Mouse (Mus musculus) midbrain, postnatal 0 days (tissue): ENCODE measurements around the gene Fbxo44. TPM values are rescaled to one million over a fixed set of nuclear protein-coding genes. Genes with fewer than 3 reads are reported as not detected.

Source experiments
- ATAC-seq: fragments of 200-750 bp; cut with Nextera tagmentation; 2 replicates; pipeline ENCODE4 v1.8.0; 2017; ENCODE audit warnings: moderate number of reproducible peaks, mild to moderate bottlenecking, moderate TSS enrichment, moderate library complexity; ENCODE audit not compliant: low FRiP score
- DNase-seq: peaks from one replicate; pipeline ENCODE4 v3.0.0-alpha.2; 2015; ENCODE audit warnings: low spot score
- H3K27ac ChIP-seq: fragments of 300-500 bp; sonication (generic); 2 replicates; pipeline ENCODE4 v1.5.1; 2014; ENCODE audit warnings: low read depth, mild to moderate bottlenecking, low read length, mixed read lengths
- H3K27me3 ChIP-seq: fragments of 300-500 bp; sonication (generic); 2 replicates; pipeline ENCODE4 v1.6.1; 2014; ENCODE audit warnings: low read length, control low read depth, mixed read lengths; ENCODE audit not compliant: insufficient read depth
- H3K36me3 ChIP-seq: fragments of 300-500 bp; sonication (generic); 2 replicates; pipeline ENCODE4 v1.6.1; 2014; ENCODE audit warnings: low read length, control low read depth, mixed read lengths; ENCODE audit not compliant: insufficient read depth
- H3K4me1 ChIP-seq: fragments of 300-500 bp; sonication (generic); 2 replicates; pipeline ENCODE4 v1.6.1; 2014; ENCODE audit warnings: mild to moderate bottlenecking, control low read depth, antibody characterized with exemption, low read length, mixed read lengths; ENCODE audit not compliant: insufficient read depth
- H3K4me2 ChIP-seq: fragments of 300-500 bp; sonication (generic); 2 replicates; pipeline ENCODE4 v1.6.1; 2014; ENCODE audit warnings: low read depth, mild to moderate bottlenecking, low read length, mixed read lengths; ENCODE audit not compliant: poor library complexity, severe bottlenecking
- H3K4me3 ChIP-seq: fragments of 300-500 bp; sonication (generic); 2 replicates; pipeline ENCODE4 v1.5.1; 2014; ENCODE audit warnings: low read depth, mild to moderate bottlenecking, low read length, moderate library complexity
- H3K9ac ChIP-seq: fragments of 300-500 bp; sonication (generic); replicated peaks from 2 replicates; pipeline ENCODE4 v1.6.1; 2014; ENCODE audit warnings: mild to moderate bottlenecking, low read length, moderate library complexity, mixed read lengths; ENCODE audit not compliant: poor library complexity, severe bottlenecking
- H3K9me3 ChIP-seq: fragments of 300-500 bp; sonication (generic); 2 replicates; pipeline ENCODE4 v1.6.1; 2016; ENCODE audit warnings: low read length, control low read depth
- CTCF ChIP-seq: IDR thresholded peaks from 2 replicates; pipeline ENCODE4 v1.5.1; 2016; ENCODE audit warnings: antibody characterized with exemption, mild to moderate bottlenecking
- WGBS: fragments of 180-500 bp; shearing (Covaris S2); extraction: QIAGEN DNeasy Blood & Tissue Kit; methylation state at CpG from one replicate; pipeline ENCODE4 v1.1.7; 2014; 5-methylcytosine and 5-hydroxymethylcytosine counted together
- polyA plus RNA-seq: library from polyadenylated mRNA; unstranded; fragments of >200 nt; fragmentation: Nextera tagmentation; extraction: Ambion mirVana; gene quantifications from 2 replicates; pipeline ENCODE4 v1.2.1, GENCODE M21; 2015
- total RNA-seq: library from RNA; depleted of rRNA; stranded (reverse); fragments of >200 nt; gene quantifications from 2 replicates; pipeline ENCODE4 v1.2.3, GENCODE M21; 2014

Fbxo44 gene
- total and polyA plus RNA-seq, 2 experiments from 2014 or later = 107 to 189 TPM

GRCm38 (mm10) chr4:148116657-148117056 is 43.6 kb downstream of the Fbxo44 start:
- 81% methylated on average over 4 of the region's 4 CpGs for WGBS
- Histone ChIP-seq H3K4me3 (no peak overlapping the region), H3K27ac (no peak overlapping the region), H3K9me3 (no peaks in the 10 kb centered on the region), H3K9ac (no peak overlapping the region), H3K4me2 (no peak overlapping the region), H3K27me3 (no peaks in the 10 kb centered on the region), H3K4me1 (peaks cover 4% of the 10 kb centered on the region; the same call in 1 of the 2 replicates), H3K36me3 (peaks cover 6% of the 10 kb centered on the region; the same call in 1 of the 2 replicates)
- DNase-seq = no peak
- peak; percentile 62 for TF ChIP-seq CTCF
- no peak for ATAC-seq

GRCm38 (mm10) chr4:148115467-148115866 is 44.8 kb downstream of the Fbxo44 start:
- WGBS = 5% methylated on average over 15 of the region's 15 CpGs
- no peaks in the 10 kb centered on the region for H3K9me3 ChIP-seq
- H3K27me3 ChIP-seq = no peaks in the 10 kb centered on the region
- DNase-seq (no peak), ATAC-seq (no peak; the same call in 1 of the 2 replicates)
- H3K4me1 ChIP-seq = peaks cover 4% of the 10 kb centered on the region; the same call in 1 of the 2 replicates
- no peak overlapping the region for H3K4me3 ChIP-seq
- peak overlapping the region; percentile 38; the same call in 1 of the 2 replicates for H3K27ac ChIP-seq
- H3K9ac ChIP-seq = no peak overlapping the region; the same call in 1 of the 2 replicates
- peaks cover 6% of the 10 kb centered on the region; the same call in 1 of the 2 replicates for H3K36me3 ChIP-seq
- peak; percentile 55 for TF ChIP-seq CTCF
- peak overlapping the region; percentile 32; the same call in 1 of the 2 replicates for H3K4me2 ChIP-seq

DNA sequence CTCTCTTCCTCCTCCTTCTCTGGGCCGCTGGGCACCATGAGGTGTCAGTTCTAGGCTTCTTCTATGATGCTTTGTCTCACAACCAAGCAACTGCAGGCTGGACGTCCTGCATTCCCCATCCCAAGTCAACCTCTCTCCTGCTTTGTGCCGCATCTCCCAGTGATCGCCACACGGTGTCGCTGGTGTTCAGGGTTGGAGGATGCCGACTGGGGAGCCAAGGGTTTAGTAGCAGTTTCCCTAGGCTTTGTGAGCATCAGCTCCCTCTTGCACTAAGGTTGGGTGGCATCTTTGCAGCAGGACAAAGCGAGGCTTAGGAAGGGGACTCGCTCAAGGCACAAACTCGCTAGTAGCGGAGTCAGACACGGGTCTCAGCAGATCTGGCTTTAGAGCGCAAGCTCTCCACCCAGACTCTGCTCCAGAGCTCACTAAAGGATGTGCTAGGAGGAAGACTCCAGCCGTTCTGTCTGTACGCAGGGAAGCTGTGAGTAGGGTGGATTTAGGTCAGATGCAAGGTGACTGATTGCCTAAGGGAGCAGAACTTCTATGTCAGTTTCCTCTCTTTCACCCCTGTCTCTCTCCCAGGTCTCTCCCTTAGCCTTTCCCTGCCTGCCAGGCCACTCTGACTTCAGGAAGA is 45.4 kb downstream of the Fbxo44 start:
- H3K9ac ChIP-seq = peak overlapping the region; percentile 24; the same call in 1 of the 2 replicates
- peak; percentile 100 for TF ChIP-seq CTCF
- peak overlapping the region; percentile 38; the same call in 1 of the 2 replicates for H3K27ac ChIP-seq
- peaks cover 6% of the 10 kb centered on the region; the same call in 1 of the 2 replicates for H3K36me3 ChIP-seq
- ATAC-seq (peak; percentile 75), DNase-seq (peak; percentile 89)
- H3K4me3 ChIP-seq = no peak overlapping the region
- H3K4me1 ChIP-seq = peaks cover 4% of the 10 kb centered on the region; the same call in 1 of the 2 replicates
- H3K4me2 ChIP-seq = peak overlapping the region; percentile 32
- WGBS = 4% methylated on average over 15 of the region's 15 CpGs
- no peaks in the 10 kb centered on the region for H3K9me3 ChIP-seq
- no peaks in the 10 kb centered on the region for H3K27me3 ChIP-seq

DNA sequence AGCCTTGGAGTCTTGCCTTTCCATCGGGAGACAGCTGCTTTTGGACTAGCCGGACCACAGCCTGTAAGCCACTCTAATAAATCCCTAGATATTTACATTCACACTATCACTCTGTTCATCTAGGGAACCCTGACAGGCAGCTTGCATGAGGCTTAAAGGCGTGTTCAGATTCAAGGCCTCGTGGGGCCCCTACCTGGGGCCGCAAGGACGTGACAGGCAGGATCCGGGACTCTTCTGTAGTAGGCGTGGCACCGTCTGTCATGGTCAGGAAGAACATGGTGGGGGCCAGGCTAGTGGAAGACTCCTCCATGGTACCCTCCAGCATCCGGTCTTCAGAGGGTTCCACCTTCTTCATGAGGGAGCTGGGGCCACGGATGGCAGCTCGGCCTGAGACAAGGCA is 47.8 kb downstream of the Fbxo44 start:
- no peak for TF ChIP-seq CTCF
- ATAC-seq (no peak), DNase-seq (no peak)
- no peak overlapping the region for H3K9ac ChIP-seq
- H3K27me3 ChIP-seq = no peaks in the 10 kb centered on the region
- peaks cover 4% of the 10 kb centered on the region; the same call in 1 of the 2 replicates for H3K4me1 ChIP-seq
- WGBS = 91% methylated on average over 12 of the region's 12 CpGs
- H3K27ac ChIP-seq = no peak overlapping the region
- H3K4me2 ChIP-seq = no peak overlapping the region
- H3K4me3 ChIP-seq = no peak overlapping the region
- H3K36me3 ChIP-seq = peaks cover 15% of the 10 kb centered on the region; the same call in 1 of the 2 replicates
- no peaks in the 10 kb centered on the region for H3K9me3 ChIP-seq

- no peak for DNase-seq
- WGBS = 83% methylated on average over 5 of the region's 5 CpGs
- Histone ChIP-seq H3K27me3 (no peaks in the 10 kb centered on the region), H3K4me1 (no peaks in the 10 kb centered on the region), H3K4me3 (no peak overlapping the region), H3K36me3 (peaks cover 15% of the 10 kb centered on the region), H3K4me2 (no peak overlapping the region), H3K27ac (no peak overlapping the region), H3K9me3 (no peaks in the 10 kb centered on the region), H3K9ac (no peak overlapping the region)
- no peak for TF ChIP-seq CTCF
- ATAC-seq = no peak
Measured at GRCm38 (mm10) chr4:148109215-148109614, 51.1 kb downstream of the Fbxo44 start.

- no peak for TF ChIP-seq CTCF
- H3K4me2 ChIP-seq = no peak overlapping the region
- H3K9me3 ChIP-seq = no peaks in the 10 kb centered on the region
- peaks cover 15% of the 10 kb centered on the region for H3K36me3 ChIP-seq
- ATAC-seq (no peak), DNase-seq (no peak)
- 67% methylated on average over 7 of the region's 7 CpGs for WGBS
- no peak overlapping the region for H3K27ac ChIP-seq
- no peaks in the 10 kb centered on the region for H3K27me3 ChIP-seq
- H3K4me3 ChIP-seq = no peak overlapping the region
- H3K4me1 ChIP-seq = no peaks in the 10 kb centered on the region
- no peak overlapping the region for H3K9ac ChIP-seq
Measured at GRCm38 (mm10) chr4:148108565-148109100, 51.6 kb downstream of the Fbxo44 start.
